Mouse (Mus musculus): Measurements from ENCODE around the gene Gls.

DNA sequence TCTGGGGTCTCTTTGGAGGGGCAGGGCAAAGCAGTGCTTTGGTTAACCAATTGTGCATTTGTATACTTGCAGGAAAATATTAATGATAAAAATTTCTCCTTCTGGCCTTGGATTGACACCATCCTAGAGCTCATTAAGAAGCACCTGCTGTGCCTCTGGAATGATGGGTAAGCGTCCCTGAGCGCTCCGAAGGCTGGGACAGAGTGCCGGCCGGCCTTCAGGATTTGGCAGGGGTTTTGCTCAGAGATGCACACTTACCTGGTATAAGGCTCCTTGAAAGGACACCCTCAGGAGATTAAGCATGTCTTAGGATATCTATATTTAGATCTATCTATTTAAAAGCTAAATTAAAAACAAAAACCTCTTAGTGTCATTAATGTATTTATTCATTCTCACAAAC, 81.9 kb downstream of the Gls start:
- TF ChIP-seq CTCF (IDR thresholded peaks at IDR 0.05; ENCODE audit: insufficient read depth, low read length), result no peak
- no peak for TF ChIP-seq POLR2A (IDR thresholded peaks at IDR 0.05; ENCODE audit: borderline replicate concordance, extremely low read depth, low read depth, low read length)
